11 mouse cellular contexts compared by ENCODE assay signal in the genomic region with DNA sequence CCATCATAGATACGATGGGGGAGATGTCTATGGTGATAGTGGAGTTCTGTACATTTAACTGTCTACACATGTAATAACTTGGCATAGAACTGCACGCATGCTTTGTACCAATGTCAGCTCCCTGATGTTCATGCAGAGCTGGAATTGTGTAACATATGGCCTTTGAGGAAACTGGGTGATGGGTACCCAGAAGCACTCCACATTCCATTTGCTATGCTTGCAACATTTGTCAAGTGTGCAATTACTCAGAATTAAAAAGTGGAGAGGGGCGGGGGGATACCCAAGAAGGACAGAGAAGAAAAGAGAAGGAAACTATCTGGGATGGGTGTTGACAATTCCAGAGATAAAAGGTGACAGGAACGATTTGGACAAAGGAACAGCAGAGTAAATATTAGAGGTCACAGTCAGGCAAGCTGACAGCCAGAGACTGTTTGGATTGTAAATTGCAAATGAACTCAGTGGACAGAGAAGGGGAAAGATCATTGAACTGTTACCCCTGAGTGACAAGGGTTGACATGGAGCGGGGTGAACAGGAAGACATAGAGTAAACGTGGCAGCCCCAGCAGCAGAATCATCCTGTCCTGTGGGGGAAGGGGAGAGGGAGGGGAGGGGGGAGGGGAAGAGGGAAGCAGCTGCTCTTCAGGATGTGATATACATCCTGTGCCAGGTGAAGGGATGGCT.
A peak's percentile ranks its signal among the peaks of the same experiment; 100 is the strongest.
DNase-seq lines count a peak whose midpoint lies in the region; ATAC-seq and TF ChIP-seq lines count a peak whose summit lies in the region.
"Had no signal": no experiment of that assay in that cellular context is flagged by ENCODE, and none has a peak within 500 bp of the region (broad histone marks: within the 10 kb centered on the region; RNA-seq: fewer than 3 reads in every experiment).

No protein-coding gene starts in this region.

- peak; percentile 35 for DNase-seq in kidney, adult 2 months
- DNase-seq in kidney, postnatal 36 days: no peak
- DNase-seq in embryonic facial prominence, embryonic 10.5 days (ENCODE audit: low spot score): no peak
- peak; percentile 51 for DNase-seq in thymus, postnatal 0 days (ENCODE audit: low spot score)
- DNase-seq in layer of hippocampus, postnatal 36 days: no peak
- no peak for DNase-seq in frontal cortex, postnatal 10 days (ENCODE audit: low spot score in 2 of 2)
- DNase-seq: cerebellum, adult 2 months had no signal

- WGBS in kidney, adult 2 months: 53% methylated on average over 6 of the region's 6 CpGs
- 41% methylated on average over 6 of the region's 6 CpGs for WGBS in embryonic facial prominence, embryonic 10.5 days
- WGBS in liver, embryonic 12.5 days (ENCODE audit: insufficient replicate concordance): 23% methylated on average over 6 of the region's 6 CpGs

- H3K4me2 ChIP-seq in liver, embryonic 12.5 days: no peak overlapping the region
- H3K4me2 ChIP-seq: embryonic facial prominence, embryonic 12.5 days; neural tube, embryonic 12.5 days had no signal

- no peak for TF ChIP-seq CTCF in kidney, adult 2 months (conservative IDR thresholded peaks at IDR 0.05; ENCODE audit: insufficient read depth, insufficient read length, low read depth, low read length)

- H3K27ac ChIP-seq in kidney, adult 2 months (ENCODE audit: insufficient read depth, low read depth, low read length): no peak overlapping the region
- H3K27ac ChIP-seq in embryonic facial prominence, embryonic 10.5 days (replicated peaks): peak overlapping the region; percentile 25; the same call in 1 of the 2 replicates
- H3K27ac ChIP-seq in liver, embryonic 12.5 days: no peak overlapping the region
- H3K27ac ChIP-seq: embryonic facial prominence, embryonic 12.5 days; kidney, postnatal 0 days; neural tube, embryonic 12.5 days had no signal

- no peaks in the 10 kb centered on the region for H3K4me1 ChIP-seq in kidney, adult 2 months (ENCODE audit: control insufficient read depth, insufficient read depth, low read length)
- H3K4me1 ChIP-seq in embryonic facial prominence, embryonic 10.5 days: peaks cover 23% of the 10 kb centered on the region
- peaks cover 17% of the 10 kb centered on the region for H3K4me1 ChIP-seq in liver, embryonic 12.5 days
- H3K4me1 ChIP-seq: neural tube, embryonic 12.5 days had no signal

- no peak overlapping the region for H3K4me3 ChIP-seq in kidney, adult 2 months (ENCODE audit: insufficient read depth, low read depth, low read length)
- H3K4me3 ChIP-seq in embryonic facial prominence, embryonic 10.5 days: no peak overlapping the region
- H3K4me3 ChIP-seq in liver, embryonic 12.5 days: no peak overlapping the region
- H3K4me3 ChIP-seq: embryonic facial prominence, embryonic 12.5 days; neural tube, embryonic 12.5 days had no signal

- H3K9ac ChIP-seq in liver, embryonic 12.5 days: no peak overlapping the region
- H3K9ac ChIP-seq: embryonic facial prominence, embryonic 12.5 days; neural tube, embryonic 12.5 days had no signal

- no peaks in the 10 kb centered on the region for H3K27me3 ChIP-seq in kidney, adult 2 months (replicated peaks; ENCODE audit: control insufficient read depth, insufficient read depth, low read length)
- H3K27me3 ChIP-seq in embryonic facial prominence, embryonic 10.5 days (replicated peaks; ENCODE audit: low read depth, poor library complexity, severe bottlenecking): peaks cover 16% of the 10 kb centered on the region
- H3K27me3 ChIP-seq in liver, embryonic 12.5 days (replicated peaks): no peaks in the 10 kb centered on the region
- H3K27me3 ChIP-seq: embryonic facial prominence, embryonic 12.5 days; neural tube, embryonic 12.5 days had no signal

- peak; percentile 69 for ATAC-seq in liver, embryonic 12.5 days

- no peaks in the 10 kb centered on the region for H3K36me3 ChIP-seq in kidney, adult 2 months (ENCODE audit: control insufficient read depth, insufficient read depth, low read length)
- H3K36me3 ChIP-seq in embryonic facial prominence, embryonic 10.5 days (replicated peaks): no peaks in the 10 kb centered on the region
- no peaks in the 10 kb centered on the region for H3K36me3 ChIP-seq in liver, embryonic 12.5 days
- H3K36me3 ChIP-seq: embryonic facial prominence, embryonic 12.5 days; neural tube, embryonic 12.5 days had no signal

- no peak for TF ChIP-seq POLR2A in kidney, adult 2 months (IDR thresholded peaks at IDR 0.05; ENCODE audit: low read depth, low read length)

- H3K9me3 ChIP-seq in embryonic facial prominence, embryonic 10.5 days: no peaks in the 10 kb centered on the region; the same call in 1 of the 2 replicates
- H3K9me3 ChIP-seq in liver, embryonic 12.5 days (replicated peaks): no peaks in the 10 kb centered on the region
- H3K9me3 ChIP-seq: embryonic facial prominence, embryonic 12.5 days; neural tube, embryonic 12.5 days had no signal

Comparison
In these comparisons a context has a peak if more than half of its experiments do, and no peak if none do; other contexts are left out.
1. DNase-seq: peak in kidney, adult 2 months (single experiment) and thymus, postnatal 0 days (single experiment); none in kidney, postnatal 36 days (0 of 2), embryonic facial prominence, embryonic 10.5 days (single experiment), layer of hippocampus, postnatal 36 days (0 of 2) and frontal cortex, postnatal 10 days (0 of 2).